Mouse (Mus musculus): ENCODE data around the gene Gm8362.
"Not testable (repeated sequence)": the region's sequence is repeated elsewhere in the genome, so short reads cannot be mapped to it uniquely, and the experiment has no call there.

Gene Gm8362

GRCm38 (mm10) chr14:6774311-6774710 is at the start of gene Gm8362:
TSS of gene Gm8362 (minus strand) at chr14:6774411.
- not testable (repeated sequence) for DNase-seq

GRCm38 (mm10) chr14:6823297-6823696 is 49.1 kb upstream of the Gm8362 start:
- not testable (repeated sequence) for DNase-seq

GRCm38 (mm10) chr14:6757231-6757536 is 17.0 kb downstream of the Gm8362 start:
- not testable (repeated sequence) for DNase-seq

GRCm38 (mm10) chr14:6756384-6757230 is 17.6 kb downstream of the Gm8362 start:
- DNase-seq: not testable (repeated sequence)

GRCm38 (mm10) chr14:6742232-6742631 is 32.0 kb downstream of the Gm8362 start, which contains the start of gene Gm3636:
TSS of gene Gm3636 (minus strand) at chr14:6742332.
- not testable (repeated sequence) for DNase-seq

- DNase-seq: not testable (repeated sequence)
Observed at GRCm38 (mm10) chr14:6720151-6720550, 54.1 kb downstream of the Gm8362 start, which contains the start of gene Gm8050. TSS of gene Gm8050 (minus strand) at chr14:6720251.

Measured in cerebellum, adult 11 months (tissue).